Mouse (Mus musculus): ENCODE results near the gene Wdr59. TPM values are rescaled to one million over a fixed set of nuclear protein-coding genes. Genes with fewer than 3 reads are reported as not detected.
A peak's percentile ranks its signal among the peaks of the same experiment; 100 is the strongest.

Gene Wdr59
- total RNA-seq (2021) (1 to 10 TPM; 6.9 to 7.0 TPM), polyA plus RNA-seq (2012; rRNA removed) (5.4 and 8.3 TPM in 2 replicates)
- long read RNA-seq, full-length matches to known transcripts, result 1 of 3 reads
- long read RNA-seq, partial matches to known transcripts, result 1 of 3 reads
- long read RNA-seq, other reads (novel, unspliced or antisense), result 1 of 3 reads

DNA sequence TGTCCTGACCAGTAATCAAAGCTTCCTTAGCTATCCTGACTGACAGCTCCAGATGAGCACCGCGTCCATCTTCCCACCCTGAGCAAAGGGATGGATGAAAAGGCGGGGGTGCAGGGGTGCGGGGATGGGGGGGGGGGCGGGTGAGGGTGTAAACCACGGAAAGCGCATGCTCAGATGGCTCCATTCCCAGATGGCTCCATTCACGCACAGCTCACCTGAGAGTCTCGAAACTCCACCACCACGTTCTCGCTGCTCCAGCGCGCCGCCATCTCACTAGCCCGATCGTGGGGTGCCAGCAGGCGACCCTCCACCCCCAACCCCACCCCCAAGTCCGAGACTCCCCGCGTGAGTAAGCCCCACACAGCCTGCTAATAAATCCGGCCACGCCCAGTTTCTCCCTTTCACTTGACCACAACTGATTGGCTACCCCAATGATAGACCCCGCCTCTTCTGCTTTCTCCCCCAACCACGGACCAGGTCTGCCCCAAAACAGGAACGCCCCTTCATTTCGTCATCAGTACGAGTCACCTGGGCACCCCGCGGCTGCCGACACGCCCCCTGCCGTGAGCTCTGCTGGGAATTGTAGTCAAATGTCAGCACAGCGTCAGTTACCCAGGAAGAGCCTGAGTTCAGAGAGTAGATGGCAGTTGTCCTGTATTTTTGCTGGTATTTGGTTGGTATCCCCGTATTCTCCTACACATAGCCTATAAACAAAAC is at the start of gene Wdr59:
Gene Wdr59, minus strand, starts transcription at position 380 of the 717 bp plus-strand sequence.
- Histone ChIP-seq H3K4me3 (peak within 1 kb of the TSS; percentile 62), H3K36me3 (ENCODE audit: control insufficient read depth, insufficient read depth, low read length) (no peaks in the 10 kb centered on the region), H3K27ac (peak within 1 kb of the TSS; percentile 81), H3K79me2 (replicated peaks; ENCODE audit: control insufficient read depth, insufficient read depth, low read length) (peaks cover 4% of the 10 kb centered on the region; the same call in 1 of the 2 replicates), H3K27me3 (ENCODE audit: control insufficient read depth, insufficient read depth, low read length) (no peaks in the 10 kb centered on the region), H3K9ac (ENCODE audit: low read depth, low read length) (peak within 1 kb of the TSS; percentile 57), H3K4me1 (ENCODE audit: control insufficient read depth, insufficient read depth, low read length) (peaks cover 1% of the 10 kb centered on the region; the same call in 1 of the 2 replicates)
- TF ChIP-seq CTCF (IDR thresholded peaks at IDR 0.05) (peak; percentile 45), EP300 (IDR thresholded peaks at IDR 0.05; ENCODE audit: insufficient read depth, low read depth, low read length) (no peak), POLR2A (IDR thresholded peaks at IDR 0.05; ENCODE audit: insufficient read depth, low read depth, low read length) (peak; percentile 42)
- peak; percentile 94 to 97 for DNase-seq
- WGBS, result 1% methylated on average over 34 of the region's 34 CpGs
- intact Hi-C loops (cut with DNase I), result loop anchor here (5.0 kb wide), 1 partner anchor 120 kb away; the partner anchor contains the start of gene Zfp1

DNA sequence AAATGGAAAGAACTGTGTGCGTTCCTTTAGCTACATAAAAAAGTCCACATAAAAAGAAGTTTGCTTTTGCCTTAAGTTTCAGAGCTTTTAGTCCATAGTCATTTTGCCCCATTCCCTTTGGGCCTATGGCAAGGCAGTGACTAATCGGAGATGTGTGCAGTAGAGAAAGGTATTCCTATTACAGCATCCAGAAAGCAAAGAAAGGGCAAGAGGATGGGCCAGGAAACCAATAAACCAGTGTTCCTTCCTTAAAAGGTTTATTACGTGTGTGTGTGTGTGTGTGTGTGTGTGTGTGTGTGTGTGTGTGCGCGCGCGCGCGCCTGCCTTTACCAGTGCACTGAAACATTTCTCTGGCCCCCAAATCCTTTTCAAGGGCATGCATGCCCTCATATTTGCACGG is 49.8 kb upstream of the Wdr59 start:
- peaks cover 10% of the 10 kb centered on the region for H3K4me1 ChIP-seq (ENCODE audit: control insufficient read depth, insufficient read depth, low read length)
- 78% methylated on average over 10 of the region's 10 CpGs for WGBS
- no peak for DNase-seq
- H3K79me2 ChIP-seq (replicated peaks; ENCODE audit: control insufficient read depth, insufficient read depth, low read length), result peaks cover 12% of the 10 kb centered on the region
- no peak overlapping the region for H3K4me3 ChIP-seq
- H3K9ac ChIP-seq (ENCODE audit: low read depth, low read length), result no peak overlapping the region
- peaks cover 15% of the 10 kb centered on the region for H3K36me3 ChIP-seq (ENCODE audit: control insufficient read depth, insufficient read depth, low read length)
- TF ChIP-seq POLR2A (IDR thresholded peaks at IDR 0.05; ENCODE audit: insufficient read depth, low read depth, low read length) (no peak), CTCF (IDR thresholded peaks at IDR 0.05) (no peak), EP300 (IDR thresholded peaks at IDR 0.05; ENCODE audit: insufficient read depth, low read depth, low read length) (no peak)
- no peaks in the 10 kb centered on the region for H3K27me3 ChIP-seq (ENCODE audit: control insufficient read depth, insufficient read depth, low read length)
- H3K27ac ChIP-seq, result no peak overlapping the region
- intact Hi-C loops (cut with DNase I), result no loop called here

DNA sequence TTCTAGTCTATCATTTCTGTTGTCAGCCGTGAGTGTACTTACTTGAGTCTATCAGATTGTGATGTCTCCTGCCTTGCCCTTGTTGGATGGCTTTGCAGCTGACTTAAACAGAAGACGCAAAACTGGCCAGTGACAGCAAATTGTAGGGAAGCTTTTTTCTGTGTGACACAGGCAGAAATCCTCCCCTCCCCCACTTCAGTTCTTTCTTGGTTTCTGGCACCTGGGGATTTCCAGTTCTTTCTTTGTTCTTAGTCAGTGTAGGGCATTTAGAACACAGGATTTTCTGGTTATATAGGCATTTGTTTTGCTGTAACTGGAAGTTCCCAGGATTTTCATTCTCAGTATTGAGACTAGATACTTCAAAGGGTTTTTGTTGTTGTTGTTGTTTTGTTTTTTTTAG is 48.5 kb upstream of the Wdr59 start:
- H3K27me3 ChIP-seq (ENCODE audit: control insufficient read depth, insufficient read depth, low read length), result no peaks in the 10 kb centered on the region
- H3K36me3 ChIP-seq (ENCODE audit: control insufficient read depth, insufficient read depth, low read length), result peaks cover 19% of the 10 kb centered on the region
- peaks cover 13% of the 10 kb centered on the region for H3K79me2 ChIP-seq (replicated peaks; ENCODE audit: control insufficient read depth, insufficient read depth, low read length)
- no peak for DNase-seq
- no peak overlapping the region for H3K27ac ChIP-seq
- no peak overlapping the region for H3K9ac ChIP-seq (ENCODE audit: low read depth, low read length)
- 33% methylated on average over 2 of the region's 2 CpGs for WGBS
- intact Hi-C loops (cut with DNase I), result no loop called here
- H3K4me3 ChIP-seq, result no peak overlapping the region
- H3K4me1 ChIP-seq (ENCODE audit: control insufficient read depth, insufficient read depth, low read length), result peaks cover 16% of the 10 kb centered on the region
- no peak for TF ChIP-seq POLR2A (IDR thresholded peaks at IDR 0.05; ENCODE audit: insufficient read depth, low read depth, low read length)
- no peak for TF ChIP-seq EP300 (IDR thresholded peaks at IDR 0.05; ENCODE audit: insufficient read depth, low read depth, low read length)
- TF ChIP-seq CTCF (IDR thresholded peaks at IDR 0.05), result no peak

DNA sequence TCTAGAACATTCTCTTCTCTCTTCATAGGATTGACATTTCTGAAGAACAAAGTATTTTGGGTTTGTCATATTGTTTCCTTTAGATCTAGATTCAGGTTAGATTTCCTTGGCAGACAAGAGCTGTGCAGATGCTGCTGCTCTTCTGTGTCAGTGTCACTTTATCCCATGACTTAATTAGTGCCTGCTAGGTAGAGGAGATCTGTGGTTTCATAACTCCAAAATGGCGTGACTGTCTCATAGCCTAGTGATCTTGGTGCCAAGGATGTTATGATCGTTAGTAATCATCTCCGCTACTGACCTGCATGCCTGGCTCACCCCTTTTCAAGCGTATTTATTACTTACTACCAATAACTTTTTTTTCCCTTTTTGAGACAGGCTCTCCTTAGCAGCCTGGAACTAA is 48.0 kb upstream of the Wdr59 start:
- H3K4me3 ChIP-seq, result no peak overlapping the region
- DNase-seq, result no peak
- H3K4me1 ChIP-seq (ENCODE audit: control insufficient read depth, insufficient read depth, low read length), result peaks cover 16% of the 10 kb centered on the region
- peaks cover 20% of the 10 kb centered on the region for H3K36me3 ChIP-seq (ENCODE audit: control insufficient read depth, insufficient read depth, low read length)
- H3K79me2 ChIP-seq (replicated peaks; ENCODE audit: control insufficient read depth, insufficient read depth, low read length), result peaks cover 13% of the 10 kb centered on the region
- WGBS, result 64% methylated on average over 4 of the region's 4 CpGs
- TF ChIP-seq CTCF (IDR thresholded peaks at IDR 0.05), result no peak
- no peak for TF ChIP-seq EP300 (IDR thresholded peaks at IDR 0.05; ENCODE audit: insufficient read depth, low read depth, low read length)
- no peak for TF ChIP-seq POLR2A (IDR thresholded peaks at IDR 0.05; ENCODE audit: insufficient read depth, low read depth, low read length)
- intact Hi-C loops (cut with DNase I), result no loop called here
- no peaks in the 10 kb centered on the region for H3K27me3 ChIP-seq (ENCODE audit: control insufficient read depth, insufficient read depth, low read length)
- H3K27ac ChIP-seq, result no peak overlapping the region
- H3K9ac ChIP-seq (ENCODE audit: low read depth, low read length), result no peak overlapping the region

DNA sequence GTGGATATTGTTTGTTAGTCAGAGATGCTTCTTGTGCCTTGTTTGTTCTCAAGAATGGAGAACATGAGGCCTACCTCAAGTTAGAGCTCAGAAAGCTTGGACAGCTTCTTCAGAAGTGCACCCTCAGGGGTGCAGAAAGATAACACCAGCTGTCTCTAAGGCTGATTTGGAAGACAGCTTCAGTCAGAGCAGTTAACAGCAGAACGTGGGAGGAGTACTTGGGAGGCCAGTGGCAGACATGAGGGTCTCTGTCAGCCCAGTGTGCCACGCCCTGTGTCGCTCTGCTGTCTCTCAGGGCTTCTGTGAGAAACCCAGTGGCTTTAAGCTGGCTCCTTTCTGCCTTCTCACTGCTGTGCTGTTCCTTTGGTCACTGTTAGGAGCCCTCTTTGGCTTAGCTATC is 46.1 kb upstream of the Wdr59 start:
- WGBS, result 48% methylated on average over 3 of the region's 3 CpGs
- DNase-seq, result no peak
- H3K27ac ChIP-seq, result no peak overlapping the region
- H3K4me3 ChIP-seq, result no peak overlapping the region
- TF ChIP-seq CTCF (IDR thresholded peaks at IDR 0.05), result no peak
- no peak for TF ChIP-seq POLR2A (IDR thresholded peaks at IDR 0.05; ENCODE audit: insufficient read depth, low read depth, low read length)
- no peak for TF ChIP-seq EP300 (IDR thresholded peaks at IDR 0.05; ENCODE audit: insufficient read depth, low read depth, low read length)
- H3K27me3 ChIP-seq (ENCODE audit: control insufficient read depth, insufficient read depth, low read length), result no peaks in the 10 kb centered on the region
- peaks cover 21% of the 10 kb centered on the region for H3K36me3 ChIP-seq (ENCODE audit: control insufficient read depth, insufficient read depth, low read length)
- H3K4me1 ChIP-seq (ENCODE audit: control insufficient read depth, insufficient read depth, low read length), result peaks cover 17% of the 10 kb centered on the region
- intact Hi-C loops (cut with DNase I), result no loop called here
- 0 out of 2 replicates have a peak overlapping the region, but pooled peaks have one; percentile 28 for H3K9ac ChIP-seq (ENCODE audit: low read depth, low read length)
- peaks cover 12% of the 10 kb centered on the region for H3K79me2 ChIP-seq (replicated peaks; ENCODE audit: control insufficient read depth, insufficient read depth, low read length)

DNA sequence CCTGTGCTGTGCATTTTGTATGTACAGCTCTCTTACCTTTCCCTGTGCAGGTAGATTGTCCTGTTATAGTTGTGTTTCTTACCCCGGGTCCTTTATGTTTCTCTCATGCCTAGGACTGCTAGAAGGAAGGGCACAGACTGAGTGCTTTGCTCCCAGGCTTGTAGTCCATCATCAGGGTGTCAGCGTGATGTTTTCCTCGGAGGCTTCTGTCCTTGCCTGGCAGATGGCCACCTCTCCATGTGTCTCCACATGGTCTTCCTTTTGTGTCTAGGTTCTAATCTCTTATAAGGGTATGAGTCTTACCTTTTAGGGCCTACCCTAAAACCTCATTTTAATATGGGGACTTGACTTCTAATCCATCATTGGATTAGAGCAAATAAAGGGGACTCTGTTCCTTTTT is 45.7 kb upstream of the Wdr59 start:
- H3K79me2 ChIP-seq (replicated peaks; ENCODE audit: control insufficient read depth, insufficient read depth, low read length), result peaks cover 9% of the 10 kb centered on the region
- peaks cover 17% of the 10 kb centered on the region for H3K4me1 ChIP-seq (ENCODE audit: control insufficient read depth, insufficient read depth, low read length)
- intact Hi-C loops (cut with DNase I), result no loop called here
- no peak for DNase-seq
- 35% methylated on average over 3 of the region's 3 CpGs for WGBS
- TF ChIP-seq POLR2A (IDR thresholded peaks at IDR 0.05; ENCODE audit: insufficient read depth, low read depth, low read length), result no peak
- TF ChIP-seq CTCF (IDR thresholded peaks at IDR 0.05), result no peak
- no peak for TF ChIP-seq EP300 (IDR thresholded peaks at IDR 0.05; ENCODE audit: insufficient read depth, low read depth, low read length)
- no peaks in the 10 kb centered on the region for H3K27me3 ChIP-seq (ENCODE audit: control insufficient read depth, insufficient read depth, low read length)
- no peak overlapping the region for H3K9ac ChIP-seq (ENCODE audit: low read depth, low read length)
- no peak overlapping the region for H3K4me3 ChIP-seq
- H3K27ac ChIP-seq, result no peak overlapping the region
- peaks cover 21% of the 10 kb centered on the region for H3K36me3 ChIP-seq (ENCODE audit: control insufficient read depth, insufficient read depth, low read length)
